ENCODE assay signal across 14 mouse cellular contexts in the genomic region with DNA sequence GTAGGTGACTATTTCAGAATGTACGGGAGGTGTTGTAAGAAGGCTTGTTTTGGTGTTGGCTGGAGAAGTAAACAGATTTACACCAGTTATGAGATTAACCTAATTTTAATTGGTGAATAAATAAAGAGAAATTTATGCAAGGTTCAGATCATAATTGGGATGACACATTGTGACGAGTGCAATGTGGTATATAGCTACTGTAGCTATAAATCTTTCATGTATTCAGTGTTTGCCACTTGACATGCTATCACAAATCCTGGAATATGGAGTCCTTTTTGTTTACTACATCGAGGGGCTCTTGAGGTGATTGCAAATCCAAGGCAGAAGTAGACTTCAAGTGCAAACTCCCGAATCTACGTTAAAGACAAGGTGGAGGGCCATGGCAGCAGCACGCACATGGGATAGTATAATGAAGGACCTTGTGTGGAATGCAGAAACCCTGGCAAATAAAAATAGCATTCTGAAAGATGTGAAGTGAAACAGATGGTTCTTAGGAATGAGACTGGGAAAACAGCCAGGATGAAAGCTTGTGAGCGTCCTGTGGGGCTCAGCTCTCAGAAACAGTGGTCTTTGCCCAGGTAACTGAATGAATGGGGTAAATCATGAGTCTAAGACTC. TPM values are rescaled to one million over a fixed set of nuclear protein-coding genes. Genes with fewer than 3 reads are reported as not detected.
DNase-seq lines count a peak whose midpoint lies in the region; ATAC-seq and TF ChIP-seq lines count a peak whose summit lies in the region.
"Had no signal": no experiment of that assay in that cellular context is flagged by ENCODE, and none has a peak within 500 bp of the region (broad histone marks: within the 10 kb centered on the region; RNA-seq: fewer than 3 reads in every experiment).

No protein-coding gene starts in this region.

- no peak overlapping the region for H3K9ac ChIP-seq in hindbrain, postnatal 0 days (replicated peaks; ENCODE audit: low read length)
- H3K9ac ChIP-seq in hindbrain, embryonic 13.5 days = no peak overlapping the region
- H3K9ac ChIP-seq: limb, embryonic 15.5 days; midbrain, embryonic 15.5 days had no signal

- H3K27me3 ChIP-seq in hindbrain, postnatal 0 days (ENCODE audit: insufficient read depth, low read length) = no peaks in the 10 kb centered on the region
- no peaks in the 10 kb centered on the region for H3K27me3 ChIP-seq in hindbrain, embryonic 13.5 days
- H3K27me3 ChIP-seq: limb, embryonic 15.5 days; midbrain, embryonic 15.5 days had no signal

- no peaks in the 10 kb centered on the region for H3K4me1 ChIP-seq in hindbrain, postnatal 0 days (ENCODE audit: insufficient read depth, low read length)
- no peaks in the 10 kb centered on the region for H3K4me1 ChIP-seq in hindbrain, embryonic 13.5 days (replicated peaks)
- H3K4me1 ChIP-seq: limb, embryonic 15.5 days; midbrain, embryonic 15.5 days had no signal

- ATAC-seq in cerebellum, adult (ENCODE audit: insufficient number of reproducible peaks, low FRiP score, low TSS enrichment) = peak; percentile 99
- ATAC-seq in hindbrain, postnatal 0 days = 0 out of 2 replicates have a peak, but pooled peaks have one; percentile 21
- ATAC-seq in hindbrain, embryonic 13.5 days (ENCODE audit: low FRiP score) = no peak
- ATAC-seq: inflammation-experienced regulatory T-cells, adult 6 months; lung, postnatal 0 days; midbrain, embryonic 15.5 days had no signal

- intact Hi-C loops in left cerebral cortex, postnatal 4 days (cut with DNase I) = no loop called here

- no peaks in the 10 kb centered on the region for H3K9me3 ChIP-seq in hindbrain, postnatal 0 days (ENCODE audit: low read length)
- H3K9me3 ChIP-seq in hindbrain, embryonic 13.5 days = no peaks in the 10 kb centered on the region
- H3K9me3 ChIP-seq: limb, embryonic 15.5 days; midbrain, embryonic 15.5 days had no signal

- H3K4me2 ChIP-seq in hindbrain, postnatal 0 days (ENCODE audit: low read depth, low read length) = no peak overlapping the region
- H3K4me2 ChIP-seq in hindbrain, embryonic 13.5 days = no peak overlapping the region
- H3K4me2 ChIP-seq: limb, embryonic 15.5 days; midbrain, embryonic 15.5 days had no signal

- no peak overlapping the region for H3K27ac ChIP-seq in hindbrain, postnatal 0 days
- H3K27ac ChIP-seq in hindbrain, embryonic 13.5 days = no peak overlapping the region
- H3K27ac ChIP-seq: limb, embryonic 15.5 days; midbrain, embryonic 15.5 days had no signal

- no peak for DNase-seq in cerebellum, postnatal 4 days (ENCODE audit: low spot score in 2 of 2)
- peak; percentile 62 for DNase-seq in hindbrain, postnatal 0 days (ENCODE audit: low spot score)
- DNase-seq in left cerebral cortex, postnatal 4 days = peak; percentile 0
- DNase-seq in left cerebral cortex, adult 8-10 months (ENCODE audit: low spot score in 2 of 2) = no peak
- DNase-seq in cerebellum, postnatal 36 days = peak; percentile 38 to 61
- DNase-seq in gastrocnemius, postnatal 10 days = no peak
- DNase-seq: gastrocnemius, postnatal 14 days; thymus, postnatal 14 days had no signal

- TF ChIP-seq CTCF in hindbrain, postnatal 0 days (IDR thresholded peaks at IDR 0.05; ENCODE audit: low read depth) = no peak

- H3K36me3 ChIP-seq in hindbrain, postnatal 0 days (ENCODE audit: insufficient read depth, low read length) = no peaks in the 10 kb centered on the region
- H3K36me3 ChIP-seq in hindbrain, embryonic 13.5 days = no peaks in the 10 kb centered on the region
- H3K36me3 ChIP-seq: limb, embryonic 15.5 days; midbrain, embryonic 15.5 days had no signal

- WGBS in hindbrain, postnatal 0 days = 59% methylated on average over 7 of the region's 7 CpGs
- 86% methylated on average over 7 of the region's 7 CpGs for WGBS in hindbrain, embryonic 13.5 days

- H3K4me3 ChIP-seq in hindbrain, postnatal 0 days (ENCODE audit: low read length) = no peak overlapping the region
- no peak overlapping the region for H3K4me3 ChIP-seq in hindbrain, embryonic 13.5 days
- H3K4me3 ChIP-seq: limb, embryonic 15.5 days; midbrain, embryonic 15.5 days had no signal

RNA-seq across cellular contexts. Expression of a gene that starts 21.9 kb away (rescaled TPM):
- 24.6 and 41.3 TPM in 2 replicates for total RNA-seq in hindbrain, postnatal 0 days (2014; rRNA removed)
- polyA plus RNA-seq in hindbrain, postnatal 0 days (2015; fragmentation: Nextera tagmentation; extraction: Ambion mirVana) = 29.3 and 31.9 TPM in 2 replicates
- 23.9 and 27.4 TPM in 2 replicates for polyA plus RNA-seq in hindbrain, embryonic 13.5 days (2015; fragmentation: Nextera tagmentation; extraction: Ambion mirVana)
- total RNA-seq in left cerebral cortex, postnatal 4 days (2021) = 10 to 100 TPM; 47.8 to 53.4 TPM
- 10 to 100 TPM; 31.7 to 39.6 (median 35.1) TPM for total RNA-seq in left cerebral cortex, adult 8-10 months (2022)
- total RNA-seq in gastrocnemius, postnatal 10 days (2021) = 1 to 10 TPM; 2.1 to 3.1 TPM
- polyA plus RNA-seq: inflammation-experienced regulatory T-cells, adult 6 months had no signal

Comparison
In these comparisons a context has a peak if more than half of its experiments do, and no peak if none do; other contexts are left out.
1. DNase-seq: peak in hindbrain, postnatal 0 days (single experiment), left cerebral cortex, postnatal 4 days (single experiment) and cerebellum, postnatal 36 days (2 of 2); none in cerebellum, postnatal 4 days (0 of 2), left cerebral cortex, adult 8-10 months (0 of 2) and gastrocnemius, postnatal 10 days (single experiment).